Mouse (Mus musculus): Measurements from ENCODE around the gene Pde1b.

GRCm38 (mm10) chr15:103537011-103537821 lies 34.4 kb downstream of the Pde1b start:
- no peak for TF ChIP-seq CTCF (IDR thresholded peaks at IDR 0.05; ENCODE audit: borderline replicate concordance, insufficient read depth, low read depth, low read length)
- no peak for TF ChIP-seq POLR2A (IDR thresholded peaks at IDR 0.05; ENCODE audit: borderline replicate concordance, insufficient read depth, low read length)
